Mouse (Mus musculus) embryonic fibroblast, embryonic 13.5 days (primary cell): Measurements from ENCODE around the gene Gm5148.

Experiments
- CTCF ChIP-seq: IDR thresholded peaks from 2 replicates; pipeline ENCODE4 v1.5.1; 2011; ENCODE audit warnings: mild to moderate bottlenecking, control low read depth, low read length, moderate library complexity, borderline replicate concordance; ENCODE audit not compliant: insufficient read depth
- POLR2A ChIP-seq: IDR thresholded peaks from 2 replicates; pipeline ENCODE4 v1.6.1; 2011; ENCODE audit warnings: low read depth, mild to moderate bottlenecking, control low read depth, low read length, moderate library complexity

DNA sequence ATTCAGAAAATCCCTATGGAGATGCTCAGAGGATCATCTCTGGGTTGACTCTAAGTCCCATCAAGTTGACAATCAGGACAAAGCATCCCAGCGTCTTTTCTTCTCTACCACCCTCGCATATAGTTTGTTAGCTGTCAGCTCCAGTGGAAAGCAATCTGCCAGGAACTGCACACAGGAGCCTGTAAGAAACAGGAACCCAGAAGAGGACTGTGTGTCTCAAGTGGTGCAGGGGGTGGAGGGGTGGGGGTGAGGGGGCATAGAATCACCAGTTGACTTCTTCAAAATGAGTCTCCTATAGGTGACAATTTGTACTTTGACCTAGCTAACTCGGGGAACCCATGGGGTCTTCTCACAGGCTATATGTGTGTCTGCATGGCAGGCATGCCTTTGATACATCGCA, 12.7 kb downstream of the Gm5148 start:
- TF ChIP-seq POLR2A (no peak), CTCF (no peak)
